Mouse (Mus musculus) cerebellum, postnatal 10 days (tissue): ENCODE data around the gene Kctd8.

Experiments used
- DNase-seq, 2 experiments: peaks; one replicate each; pipeline ENCODE4 v3.0.0; 2021; ENCODE audit warnings: mixed read lengths in 2 of 2

The Kctd8 gene

GRCm38 (mm10) chr5:69340919-69341801, at the start of gene Kctd8:
Gene Kctd8, minus strand, starts transcription at chr5:69341679.
- DNase-seq = peak; percentile 91 to 94

GRCm38 (mm10) chr5:69379072-69379471, 37.6 kb upstream of the Kctd8 start:
- DNase-seq = peak in 1 of 2 experiments; percentile 3

- no peak for DNase-seq
Measured at GRCm38 (mm10) chr5:69350596-69350995, 9.1 kb upstream of the Kctd8 start.

GRCm38 (mm10) chr5:69340102-69340918, 1.2 kb downstream of the Kctd8 start:
- peak; percentile 86 to 88 for DNase-seq

- peak; percentile 51 to 56 for DNase-seq
Measured at GRCm38 (mm10) chr5:69339623-69339970, 1.9 kb downstream of the Kctd8 start.

- DNase-seq = peak; percentile 48 to 53
Measured at GRCm38 (mm10) chr5:69338916-69339622, 2.4 kb downstream of the Kctd8 start.

GRCm38 (mm10) chr5:69327561-69327960, 13.9 kb downstream of the Kctd8 start:
- no peak for DNase-seq

GRCm38 (mm10) chr5:69324566-69325230, 16.8 kb downstream of the Kctd8 start:
- peak; percentile 61 to 70 for DNase-seq

GRCm38 (mm10) chr5:69312611-69313010, 28.9 kb downstream of the Kctd8 start:
- no peak for DNase-seq

- no peak for DNase-seq
Measured at GRCm38 (mm10) chr5:69301665-69302064, 39.8 kb downstream of the Kctd8 start.

- DNase-seq = no peak
Measured at GRCm38 (mm10) chr5:69292353-69292752, 49.1 kb downstream of the Kctd8 start.

GRCm38 (mm10) chr5:69284359-69284758, 57.1 kb downstream of the Kctd8 start:
- DNase-seq = no peak

GRCm38 (mm10) chr5:69252366-69252765, 89.1 kb downstream of the Kctd8 start:
- peak in 1 of 2 experiments; percentile 20 for DNase-seq

- peak; percentile 42 to 51 for DNase-seq
Measured at GRCm38 (mm10) chr5:69241931-69242330, 99.5 kb downstream of the Kctd8 start.

GRCm38 (mm10) chr5:69233560-69233959, 107.9 kb downstream of the Kctd8 start:
- no peak for DNase-seq

GRCm38 (mm10) chr5:69231649-69232048, 109.8 kb downstream of the Kctd8 start:
- DNase-seq = peak; percentile 20 to 23

GRCm38 (mm10) chr5:69227147-69227546, 114.3 kb downstream of the Kctd8 start:
- peak; percentile 22 to 31 for DNase-seq

GRCm38 (mm10) chr5:69222608-69223007, 118.9 kb downstream of the Kctd8 start:
- no peak for DNase-seq

GRCm38 (mm10) chr5:69215216-69215615, 126.3 kb downstream of the Kctd8 start:
- no peak for DNase-seq

GRCm38 (mm10) chr5:69209401-69209800, 132.1 kb downstream of the Kctd8 start:
- DNase-seq = peak; percentile 15 to 18

- peak in 1 of 2 experiments; percentile 24 for DNase-seq
Measured at GRCm38 (mm10) chr5:69207713-69208112, 133.8 kb downstream of the Kctd8 start.

- DNase-seq = no peak
Measured at GRCm38 (mm10) chr5:69159897-69160509, 181.5 kb downstream of the Kctd8 start.
